Mouse (Mus musculus) frontal cortex, postnatal 25 days (tissue): Measurements from ENCODE around the gene Lrrc9.

Source experiments
- DNase-seq, 2 experiments: peaks; one replicate each; pipeline ENCODE4 v3.0.0; 2022; ENCODE audit warnings: low spot score in 2 of 2

Lrrc9 gene

DNA sequence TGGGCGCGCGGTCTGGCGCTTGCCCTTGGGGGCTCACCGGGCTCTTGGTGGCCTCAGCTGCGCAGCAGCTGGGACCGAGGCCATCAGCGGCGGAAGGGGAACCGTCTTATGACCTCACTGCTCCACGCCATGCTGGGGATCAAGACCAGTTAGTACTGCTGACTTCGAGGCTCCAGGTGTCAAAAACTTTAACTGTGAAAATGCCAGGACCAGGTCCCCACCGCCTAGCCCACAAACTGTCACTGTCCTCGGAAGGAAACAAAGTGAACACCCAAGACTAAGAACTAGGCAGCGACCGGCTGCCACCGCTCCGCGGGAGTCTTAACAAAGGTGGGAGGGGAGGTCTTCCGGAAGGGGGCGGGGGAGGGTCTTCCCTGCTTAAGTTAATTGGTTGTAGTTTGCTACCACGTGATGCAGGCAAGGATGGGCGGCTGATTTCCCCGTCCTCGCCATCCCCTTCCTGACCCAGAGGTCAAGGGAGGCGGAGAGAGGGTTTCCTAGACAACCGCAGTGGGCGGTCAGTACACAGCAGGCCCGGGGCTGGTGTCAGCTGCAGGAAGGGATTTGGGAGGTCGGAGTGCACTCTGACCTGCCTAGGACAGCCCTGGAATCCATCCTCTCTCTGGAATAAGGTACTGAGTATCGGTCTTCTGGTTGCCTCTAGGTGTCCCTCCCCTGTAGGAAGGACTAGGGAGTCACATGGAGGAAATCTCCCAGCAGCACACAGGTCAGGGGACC, at the start of gene Lrrc9:
Lrrc9 (plus strand) TSS at position 28 of the 738 bp plus-strand sequence.
- no peak for DNase-seq

DNA sequence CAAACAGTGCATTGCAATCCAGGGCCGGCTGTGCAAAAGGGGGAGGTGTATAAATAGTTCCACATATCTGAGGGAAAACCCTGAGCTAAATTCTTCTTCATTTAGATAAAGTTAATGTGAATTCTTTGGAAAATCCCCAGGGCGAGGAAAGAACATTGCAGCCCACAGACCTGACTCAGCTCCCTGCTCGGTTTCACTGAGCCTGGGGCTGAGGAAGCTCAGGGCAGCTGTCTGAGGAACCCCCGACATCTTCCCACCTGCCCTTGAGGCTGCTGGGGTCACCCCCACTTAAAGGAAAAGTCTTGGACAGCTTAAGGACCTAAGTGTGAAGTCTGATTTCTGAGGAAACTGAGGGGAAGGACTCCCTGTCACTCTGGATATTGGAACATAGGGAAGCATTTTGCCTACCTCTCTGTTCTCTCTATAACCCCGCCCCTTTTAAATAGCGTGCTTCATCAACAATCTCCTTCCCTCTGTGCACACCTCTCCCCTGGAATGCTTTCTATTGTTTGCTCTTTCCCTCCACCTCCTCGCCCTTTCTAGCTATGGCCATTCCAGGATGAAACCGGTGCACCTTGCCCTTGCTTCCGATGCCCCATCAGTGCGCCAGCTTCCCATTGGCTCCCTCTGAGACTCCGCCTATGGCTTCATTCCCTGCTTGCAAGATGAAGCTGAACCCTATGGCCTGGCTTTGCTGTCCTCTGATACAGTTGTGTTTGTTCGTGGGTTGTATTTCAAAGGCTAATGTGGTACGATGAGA, 48.4 kb upstream of the Lrrc9 start:
- peak in 1 of 2 experiments; percentile 25 for DNase-seq

DNA sequence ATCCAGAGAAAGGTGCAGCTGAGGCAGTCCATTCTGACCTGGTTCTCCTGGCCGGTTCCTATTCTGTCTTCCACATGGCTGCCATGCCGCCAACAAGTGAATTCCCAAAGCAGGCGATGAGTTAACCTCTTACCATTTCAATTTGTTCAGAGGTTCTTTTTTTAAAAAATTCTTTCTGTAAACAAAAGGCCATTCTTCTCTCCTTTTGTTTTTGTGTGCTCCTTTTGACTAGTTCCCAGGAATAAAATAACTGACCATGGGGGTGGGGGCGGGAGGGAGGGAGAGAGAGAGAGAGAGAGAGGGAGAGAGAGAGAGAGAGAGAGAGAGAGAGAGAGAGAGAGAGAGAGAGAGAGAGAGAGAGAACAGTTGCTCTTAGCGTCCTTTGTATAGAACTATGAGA, 36.6 kb upstream of the Lrrc9 start:
- no peak for DNase-seq

DNA sequence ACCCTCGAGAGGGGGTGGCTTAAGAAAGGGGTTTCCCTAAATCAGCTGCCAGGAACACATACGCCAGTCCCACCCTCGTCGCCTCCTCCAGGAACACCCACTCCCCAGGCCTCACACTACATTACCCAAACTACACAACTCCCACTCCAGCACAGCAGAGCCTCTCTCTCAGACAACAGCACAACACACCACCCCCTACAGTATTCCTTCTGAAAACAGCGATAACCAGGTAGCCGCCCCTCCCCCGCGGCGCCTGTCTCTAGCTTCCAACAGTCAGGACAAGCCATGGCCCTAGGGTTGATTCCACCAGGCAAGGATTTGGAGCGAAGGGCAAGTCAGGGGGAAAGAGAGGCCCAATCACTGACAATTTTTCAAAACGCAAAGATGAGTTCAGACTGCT, 34.5 kb upstream of the Lrrc9 start:
- peak in 1 of 2 experiments; percentile 17 for DNase-seq

DNA sequence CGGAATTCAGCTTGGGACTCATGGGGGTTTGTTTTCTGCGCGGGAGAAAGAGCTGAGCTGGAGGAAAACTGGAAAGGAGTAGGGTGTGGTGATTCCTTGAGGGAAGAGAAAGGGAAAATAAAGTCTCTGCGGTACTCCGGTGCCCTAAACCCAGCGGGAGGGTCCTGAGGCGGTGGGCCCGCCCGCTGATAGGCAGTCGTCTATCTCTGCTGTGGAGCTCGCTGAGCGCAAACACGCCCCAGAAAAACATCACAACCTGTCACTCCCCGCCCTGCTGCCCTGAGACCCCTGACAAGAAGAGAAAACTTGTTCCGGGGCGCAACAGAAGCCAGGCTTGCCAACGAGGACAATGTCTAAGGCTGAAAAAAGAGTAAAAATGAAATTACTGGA, 34.0 kb upstream of the Lrrc9 start:
- no peak for DNase-seq

DNA sequence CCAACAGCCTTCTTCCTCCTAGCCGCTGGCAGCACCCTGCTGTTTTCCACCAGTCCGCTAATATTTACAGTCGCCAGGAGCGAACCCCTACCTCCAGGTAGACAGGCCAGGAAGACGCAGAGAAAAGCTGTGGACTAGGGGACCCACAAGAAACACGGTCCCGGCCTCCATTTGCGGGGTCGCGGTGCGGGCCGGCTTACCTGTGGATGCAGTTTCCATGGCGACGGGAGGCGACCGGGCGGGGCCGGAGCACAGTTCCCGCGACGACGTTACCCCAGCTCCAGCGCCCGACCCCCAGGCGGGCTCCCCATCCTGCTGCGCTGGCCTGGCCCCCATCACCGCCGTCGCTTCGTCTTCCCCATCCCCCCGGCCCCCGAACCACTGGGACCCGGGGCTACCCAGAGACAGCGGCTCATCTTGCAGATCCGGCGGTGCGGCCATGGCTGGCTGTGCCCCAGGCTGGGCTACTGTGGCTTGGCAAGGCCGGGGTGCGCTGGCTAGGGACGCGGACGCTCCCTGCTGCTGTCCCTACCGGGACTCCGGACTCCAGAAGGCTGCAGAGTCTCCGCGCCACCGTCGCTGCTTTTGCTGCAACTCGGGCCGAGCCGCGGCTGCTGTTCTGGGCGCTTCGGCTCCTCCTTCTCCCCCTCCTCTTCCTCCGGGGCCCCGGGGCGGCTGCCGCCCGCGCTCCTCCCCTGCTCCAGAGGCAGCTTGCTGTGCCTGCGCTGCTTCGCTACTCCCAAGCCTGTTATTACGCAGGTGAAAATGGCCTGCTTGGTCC, 33.4 kb upstream of the Lrrc9 start:
- peak; percentile 56 to 64 for DNase-seq

DNA sequence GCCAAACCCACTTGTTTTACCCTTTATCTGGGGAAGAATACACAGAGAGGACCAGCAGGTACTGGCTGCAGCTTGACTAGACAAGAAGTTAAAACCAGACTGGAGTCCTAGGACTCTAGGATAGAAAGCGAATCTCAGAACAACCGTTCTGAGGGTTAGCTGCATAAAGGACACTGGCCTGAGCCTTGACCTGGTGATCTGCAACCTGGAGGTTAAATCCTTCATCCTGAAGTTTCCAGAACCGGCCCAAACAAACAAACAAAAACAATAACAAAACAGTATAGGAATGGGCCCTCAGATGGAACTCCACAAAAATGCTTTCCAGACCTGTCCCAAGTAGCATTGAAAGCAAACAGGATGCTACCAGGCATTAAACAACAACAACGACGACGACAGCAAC, 32.7 kb upstream of the Lrrc9 start, which contains the start of gene Rtn1:
Rtn1 (minus strand) TSS at position 101 of the 400 bp plus-strand sequence.
- DNase-seq = no peak

DNA sequence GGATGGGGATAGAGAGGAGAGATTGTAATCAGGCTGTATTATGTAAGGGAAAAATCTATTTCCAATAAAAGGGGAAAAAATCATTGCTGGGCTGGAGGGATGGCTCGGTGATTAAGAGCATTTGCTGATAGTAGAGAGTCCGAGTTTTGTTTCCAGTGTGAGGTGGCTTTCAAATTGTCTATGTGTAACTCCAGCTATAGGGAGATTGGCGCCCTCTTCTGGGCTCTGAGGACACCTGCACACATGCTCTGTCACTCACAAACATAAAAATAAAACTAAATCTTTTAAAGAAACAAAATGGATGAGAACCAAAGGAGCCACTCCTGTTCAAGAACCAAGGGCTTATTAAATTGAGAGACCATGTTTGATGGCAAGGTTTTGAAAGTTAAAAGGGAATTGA, 23.9 kb upstream of the Lrrc9 start:
- DNase-seq = no peak

DNA sequence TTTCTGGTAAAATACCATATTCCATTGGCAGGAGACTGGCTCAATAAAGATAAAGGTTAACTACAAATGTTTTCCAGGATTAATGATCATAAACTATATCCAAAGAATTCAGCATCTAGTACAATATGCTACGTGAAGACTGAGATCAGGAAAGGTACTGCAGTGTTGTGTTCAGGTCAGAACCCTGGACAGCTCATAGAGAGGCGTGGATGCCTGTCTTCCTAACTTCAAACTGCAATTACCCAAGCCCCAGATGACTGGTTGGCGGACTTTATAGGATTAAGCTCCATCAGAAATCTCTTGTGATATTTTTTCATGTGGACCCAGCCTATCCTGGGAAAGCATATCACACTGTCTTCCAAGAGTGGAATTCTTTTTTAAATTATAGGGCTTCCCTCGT, 19.0 kb upstream of the Lrrc9 start:
- no peak for DNase-seq

DNA sequence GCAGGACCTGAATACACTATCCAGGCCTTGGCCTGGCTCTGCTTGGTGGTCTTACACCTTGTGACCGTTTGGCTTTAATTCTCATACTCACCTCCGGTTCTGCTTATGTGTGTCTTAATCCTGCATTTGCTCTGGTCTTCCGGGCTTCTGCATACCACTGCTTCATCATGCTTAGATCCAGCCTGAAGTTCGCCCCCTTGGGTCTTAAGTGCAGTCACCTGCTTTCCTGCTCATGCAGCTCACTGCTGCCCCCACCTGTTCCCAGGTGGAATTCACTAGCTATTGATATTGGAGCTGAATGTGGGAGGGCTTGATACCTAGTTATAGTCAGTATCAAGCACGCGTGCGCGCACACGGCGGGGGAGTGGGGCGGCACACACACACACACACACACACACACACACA, 13.9 kb upstream of the Lrrc9 start:
- DNase-seq = peak; percentile 71 to 76

DNA sequence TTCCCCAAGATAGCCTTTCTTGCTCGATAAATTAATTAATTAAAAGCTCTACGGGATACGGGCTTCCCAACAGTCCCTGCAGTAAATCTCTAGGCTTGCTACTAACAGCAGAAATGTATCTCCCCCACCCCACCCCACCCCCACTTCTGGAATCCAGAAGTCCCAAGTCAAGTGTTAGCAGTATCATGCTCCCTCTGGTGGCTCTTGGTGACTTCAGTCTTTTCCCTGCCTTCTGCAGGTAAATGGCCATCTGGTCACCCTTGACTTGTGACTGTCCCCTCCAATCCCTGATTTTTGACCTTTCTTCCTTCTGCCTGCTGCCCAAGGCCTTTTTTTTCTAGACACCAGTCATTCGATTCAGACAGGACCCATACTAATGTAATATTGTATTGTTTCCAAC, 9.5 kb upstream of the Lrrc9 start:
- no peak for DNase-seq

DNA sequence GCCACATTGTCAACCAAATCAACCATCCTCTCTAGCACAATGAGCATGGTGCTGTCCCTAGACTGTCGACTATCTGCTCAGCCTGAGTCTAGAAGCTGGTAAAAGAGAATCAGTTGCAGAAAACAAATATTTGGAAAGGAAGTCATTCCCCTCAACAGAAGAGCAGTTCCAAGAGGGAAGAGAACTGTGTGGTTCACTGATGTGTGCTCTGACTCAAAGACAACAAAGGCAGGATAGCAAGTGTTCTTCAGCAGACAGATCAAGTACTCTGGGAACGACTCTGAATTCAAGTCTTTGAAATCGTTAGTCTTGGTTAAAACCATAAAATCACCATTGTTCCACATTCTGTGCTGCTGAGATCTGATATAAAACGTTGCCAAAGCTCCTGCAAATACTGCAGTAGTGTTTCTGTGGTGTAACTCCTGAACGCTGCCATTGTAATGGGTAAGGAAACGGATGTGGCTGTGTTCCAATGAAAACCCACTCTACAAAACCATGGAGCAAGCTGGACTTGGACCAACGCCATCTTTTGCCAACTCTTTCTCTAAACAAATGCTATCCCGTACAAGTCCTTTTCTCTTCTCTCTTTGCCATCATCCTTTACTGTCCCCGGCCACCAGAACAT, 8.3 kb upstream of the Lrrc9 start:
- DNase-seq = no peak

DNA sequence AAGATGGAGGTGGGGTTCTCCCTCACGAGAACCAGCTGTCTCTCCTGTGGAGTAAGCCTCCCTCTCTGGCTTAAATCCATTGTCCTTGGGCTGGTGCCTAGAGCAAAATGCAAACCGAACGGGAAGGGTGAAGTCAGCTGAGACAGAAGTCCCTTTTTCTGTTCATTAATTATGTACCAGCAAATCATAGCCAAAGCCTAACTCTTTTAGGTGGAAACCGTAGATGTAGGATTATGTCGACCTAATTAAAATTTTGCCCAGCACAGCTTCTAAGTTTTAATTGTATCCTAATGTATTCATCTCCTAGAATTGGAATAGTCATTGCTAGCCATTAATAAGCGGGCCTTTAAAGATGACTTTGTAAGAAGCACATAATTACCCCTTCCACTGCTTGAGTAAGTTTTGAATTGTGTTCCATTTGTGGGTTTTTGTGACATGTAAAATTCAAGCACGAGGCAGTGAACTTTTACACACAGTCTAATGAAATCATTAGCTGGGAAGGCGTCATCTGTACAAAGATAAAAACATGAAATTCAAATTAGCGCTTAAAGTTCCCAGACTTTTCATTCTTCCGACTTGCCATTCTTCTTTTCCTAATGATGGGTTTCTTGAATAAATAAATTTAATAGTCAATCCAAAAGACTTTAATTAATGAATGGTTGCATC, 3.9 kb upstream of the Lrrc9 start:
- DNase-seq = no peak

DNA sequence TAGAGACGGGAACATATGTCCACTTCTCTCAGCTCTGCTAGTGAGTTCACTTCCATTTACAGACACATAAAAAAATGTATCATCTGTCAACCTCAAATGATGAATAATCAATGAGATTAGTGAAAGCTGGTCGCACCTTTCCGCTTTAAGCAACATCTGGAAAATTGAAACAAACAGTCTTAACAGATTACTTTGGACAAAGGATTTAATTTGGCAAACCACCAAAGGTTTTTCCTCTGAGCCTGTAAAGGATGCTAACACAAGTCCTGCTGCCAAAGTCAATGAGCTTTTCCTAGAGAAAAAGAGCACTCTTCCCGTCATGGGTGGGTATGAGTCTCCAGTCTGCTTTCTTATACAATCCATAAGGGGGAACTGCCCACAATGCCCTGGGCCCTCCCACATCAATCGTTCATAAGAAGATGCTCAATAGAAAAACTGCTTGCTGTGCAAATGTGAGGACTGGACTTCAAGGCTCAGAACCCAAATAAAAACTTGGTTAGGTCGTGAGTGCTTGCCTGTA, 2.6 kb upstream of the Lrrc9 start:
- DNase-seq = no peak

DNA sequence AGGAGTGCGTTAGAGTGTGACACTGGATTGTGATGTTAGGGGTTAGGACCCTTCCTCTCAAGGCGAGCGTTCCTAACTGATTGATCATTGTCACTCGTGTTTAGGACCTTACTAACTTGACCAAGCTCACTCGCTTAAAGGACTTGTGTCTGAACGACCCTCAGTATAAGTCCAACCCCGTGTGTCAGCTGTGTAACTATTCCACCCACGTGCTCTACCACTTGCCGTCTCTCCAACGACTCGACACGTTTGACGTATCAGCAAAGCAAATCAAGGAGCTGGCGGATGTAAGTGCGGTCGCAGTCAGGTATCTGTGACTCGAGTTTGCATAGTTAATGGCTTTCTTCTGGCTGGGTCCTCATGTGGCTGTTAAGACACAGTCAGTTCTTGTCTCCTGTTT, 12.3 kb downstream of the Lrrc9 start:
- DNase-seq = no peak

DNA sequence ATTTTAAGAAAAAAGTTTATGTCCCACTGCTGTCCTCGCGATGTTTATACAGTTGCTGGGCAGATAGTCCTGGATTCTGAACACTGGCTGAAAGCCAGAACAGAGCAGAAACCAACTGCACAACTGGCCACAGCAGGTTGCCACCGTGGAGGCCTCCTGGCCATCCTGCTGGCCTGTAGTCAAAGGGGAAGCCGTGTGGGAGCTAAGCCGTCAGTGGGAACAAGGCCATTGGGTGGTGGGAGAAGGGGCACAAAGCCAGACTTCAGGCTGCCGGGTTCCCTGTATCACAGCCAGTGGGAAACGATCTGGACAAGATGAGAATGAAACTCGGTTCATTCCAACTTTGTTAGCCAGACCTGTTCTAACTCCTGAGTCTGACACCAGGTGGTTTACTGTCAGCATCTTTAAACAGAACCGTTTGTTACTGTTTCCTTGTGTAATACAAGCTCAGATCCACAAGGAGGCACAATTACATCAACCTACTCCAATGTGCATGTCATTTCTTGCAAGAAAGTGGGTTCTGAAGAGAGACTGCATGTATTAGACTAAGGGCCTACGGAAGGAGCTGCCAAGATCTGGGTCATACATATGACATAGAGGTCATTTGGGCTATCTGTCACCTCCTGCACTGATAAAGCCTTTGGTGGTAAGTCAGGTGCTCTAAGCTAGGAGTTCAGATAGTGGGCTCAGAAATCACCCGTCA, 19.7 kb downstream of the Lrrc9 start:
- DNase-seq = no peak

DNA sequence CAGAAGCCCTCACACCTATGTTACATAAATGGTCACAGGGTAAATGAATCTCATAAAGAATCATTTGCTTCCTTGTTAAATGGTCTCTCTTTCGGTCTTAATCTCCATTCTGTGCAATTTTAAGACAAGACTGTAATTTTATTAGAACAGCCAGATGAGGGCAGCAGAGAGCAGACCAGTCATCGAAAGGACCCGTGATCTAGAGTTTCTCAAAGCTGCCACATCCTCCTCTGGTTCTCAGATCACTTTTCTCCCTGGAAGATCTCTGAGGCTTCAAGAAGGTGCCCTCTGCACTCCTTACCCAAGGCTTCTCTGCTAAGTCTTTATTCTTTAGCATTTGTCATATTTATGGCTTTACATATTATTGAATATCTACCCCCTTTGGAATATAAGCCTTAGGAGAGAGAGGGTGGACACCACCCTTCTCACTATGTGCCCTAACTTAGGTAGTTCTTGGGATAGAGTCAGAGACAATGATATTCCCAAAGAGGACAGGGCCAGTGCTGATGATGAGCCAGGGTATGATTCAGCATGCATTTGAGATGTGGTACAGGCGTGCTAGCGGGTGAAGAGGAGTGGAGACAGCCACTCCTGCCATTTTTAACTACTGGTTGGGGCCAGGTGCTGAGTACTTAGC, 20.3 kb downstream of the Lrrc9 start:
- DNase-seq = peak in 1 of 2 experiments; percentile 59

DNA sequence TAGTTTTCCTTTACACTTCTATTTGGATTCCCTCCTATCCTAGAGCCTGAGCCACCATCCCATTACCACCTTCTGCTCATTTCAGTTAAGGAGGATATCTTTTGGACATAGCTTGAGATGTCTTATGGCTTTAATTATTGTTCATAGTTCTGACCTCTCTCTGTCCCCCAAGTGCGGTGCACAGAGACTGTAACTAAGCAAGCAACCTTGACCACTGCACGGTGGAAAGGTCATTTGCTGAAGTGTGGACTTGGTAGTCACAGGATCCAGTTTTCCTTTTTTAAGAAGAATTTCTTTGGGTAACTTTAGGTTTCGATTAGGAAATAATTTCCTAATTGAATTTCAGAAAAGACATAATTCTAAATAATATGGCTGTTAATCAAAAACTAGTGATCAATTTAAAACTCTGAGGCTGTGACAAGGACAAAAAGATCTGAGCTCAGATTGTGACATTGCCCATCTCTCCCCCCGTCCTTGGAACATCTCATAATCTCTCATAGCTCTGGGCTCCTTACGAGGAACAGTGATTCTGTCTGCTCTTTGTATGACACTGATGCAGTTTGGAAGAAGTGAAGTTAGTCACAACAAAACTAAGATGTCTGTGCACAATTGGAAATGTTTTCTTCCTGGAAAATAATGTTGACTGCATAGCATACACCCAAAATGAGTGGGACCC, 24.3 kb downstream of the Lrrc9 start:
- DNase-seq = no peak

DNA sequence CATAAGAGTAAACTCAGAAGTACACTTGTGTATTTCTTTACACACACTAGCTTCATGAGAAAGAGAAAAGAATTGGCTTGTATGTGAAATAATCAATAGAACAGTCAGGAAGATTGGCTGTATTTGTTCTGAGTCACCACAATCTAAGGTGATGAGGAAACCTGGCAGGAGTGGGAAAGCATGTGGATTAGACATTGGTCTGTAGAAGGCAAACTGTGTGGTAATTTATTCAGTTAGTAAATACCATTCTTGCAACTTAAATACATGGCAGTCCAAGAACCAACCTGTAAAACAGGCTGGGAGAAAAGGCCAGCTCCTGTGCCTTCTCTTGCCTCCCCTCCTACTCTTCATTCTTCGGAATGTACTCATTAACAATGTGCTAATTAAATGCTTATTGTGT, 25.6 kb downstream of the Lrrc9 start:
- DNase-seq = no peak

DNA sequence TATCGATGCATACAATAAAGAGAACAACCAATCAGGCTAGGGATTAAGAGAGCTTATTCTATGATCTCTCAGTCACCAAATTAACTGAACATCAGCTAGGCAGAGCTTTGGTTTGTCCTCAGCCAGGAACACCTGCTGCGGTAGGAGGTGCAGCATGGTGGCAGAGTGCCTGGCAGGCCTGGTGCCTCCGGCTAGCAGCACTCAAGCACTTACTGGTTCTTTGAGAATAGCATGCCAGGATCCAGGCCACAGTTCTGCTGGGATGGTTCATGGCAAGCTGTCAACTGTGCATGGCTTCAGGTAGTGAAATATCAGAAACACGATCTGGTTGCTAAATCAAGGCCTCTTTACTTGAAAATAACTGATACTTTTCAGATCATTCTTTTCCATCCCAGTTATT, 26.1 kb downstream of the Lrrc9 start:
- DNase-seq = no peak
